Mouse (Mus musculus): ENCODE measurements around the gene Tmem9. TPM values are rescaled to one million over a fixed set of nuclear protein-coding genes. Genes with fewer than 3 reads are reported as not detected.

The Tmem9 gene
- 3.3 and 4.3 TPM in 2 replicates for total RNA-seq (2017)

- no peak for ATAC-seq (ENCODE audit: extremely low read depth, insufficient number of reproducible peaks, low FRiP score, poor library complexity, severe bottlenecking)
These were observed at the start of gene Tmem9 for GRCm38 (mm10) chr1:136007211-136008158. Gene Tmem9, plus strand, starts transcription at chr1:136008150.

- ATAC-seq (ENCODE audit: extremely low read depth, insufficient number of reproducible peaks, low FRiP score, poor library complexity, severe bottlenecking), result no peak
These were observed 49.5 kb upstream of the Tmem9 start for GRCm38 (mm10) chr1:135958483-135958882.

- ATAC-seq (ENCODE audit: extremely low read depth, insufficient number of reproducible peaks, low FRiP score, poor library complexity, severe bottlenecking), result no peak
These were observed 44.8 kb upstream of the Tmem9 start for GRCm38 (mm10) chr1:135963177-135963576.

GRCm38 (mm10) chr1:135964561-135964960 is 43.4 kb upstream of the Tmem9 start:
- ATAC-seq (ENCODE audit: extremely low read depth, insufficient number of reproducible peaks, low FRiP score, poor library complexity, severe bottlenecking), result no peak

GRCm38 (mm10) chr1:135967739-135968138 is 40.2 kb upstream of the Tmem9 start:
- ATAC-seq (ENCODE audit: extremely low read depth, insufficient number of reproducible peaks, low FRiP score, poor library complexity, severe bottlenecking), result no peak

- ATAC-seq (ENCODE audit: extremely low read depth, insufficient number of reproducible peaks, low FRiP score, poor library complexity, severe bottlenecking), result no peak
These were observed 37.5 kb upstream of the Tmem9 start for GRCm38 (mm10) chr1:135970486-135970885.

GRCm38 (mm10) chr1:135972576-135972975 is 35.4 kb upstream of the Tmem9 start:
- ATAC-seq (ENCODE audit: extremely low read depth, insufficient number of reproducible peaks, low FRiP score, poor library complexity, severe bottlenecking), result no peak

GRCm38 (mm10) chr1:135984105-135984504 is 23.8 kb upstream of the Tmem9 start:
- no peak for ATAC-seq (ENCODE audit: extremely low read depth, insufficient number of reproducible peaks, low FRiP score, poor library complexity, severe bottlenecking)

- no peak for ATAC-seq (ENCODE audit: extremely low read depth, insufficient number of reproducible peaks, low FRiP score, poor library complexity, severe bottlenecking)
These were observed 18.1 kb upstream of the Tmem9 start for GRCm38 (mm10) chr1:135989876-135990275.

GRCm38 (mm10) chr1:135993470-135993869 is 14.5 kb upstream of the Tmem9 start:
- ATAC-seq (ENCODE audit: extremely low read depth, insufficient number of reproducible peaks, low FRiP score, poor library complexity, severe bottlenecking), result no peak

- ATAC-seq (ENCODE audit: extremely low read depth, insufficient number of reproducible peaks, low FRiP score, poor library complexity, severe bottlenecking), result no peak
These were observed 10.4 kb upstream of the Tmem9 start for GRCm38 (mm10) chr1:135997537-135997936.

GRCm38 (mm10) chr1:135999720-136000287 is 8.1 kb upstream of the Tmem9 start:
- ATAC-seq (ENCODE audit: extremely low read depth, insufficient number of reproducible peaks, low FRiP score, poor library complexity, severe bottlenecking), result no peak

- ATAC-seq (ENCODE audit: extremely low read depth, insufficient number of reproducible peaks, low FRiP score, poor library complexity, severe bottlenecking), result no peak
These were observed 6.5 kb upstream of the Tmem9 start for GRCm38 (mm10) chr1:136001438-136001837.

- no peak for ATAC-seq (ENCODE audit: extremely low read depth, insufficient number of reproducible peaks, low FRiP score, poor library complexity, severe bottlenecking)
These were observed 1.6 kb upstream of the Tmem9 start, which contains the start of gene Igfn1 for GRCm38 (mm10) chr1:136006292-136006748. Gene Igfn1, minus strand, starts transcription at chr1:136006342.

- ATAC-seq (ENCODE audit: extremely low read depth, insufficient number of reproducible peaks, low FRiP score, poor library complexity, severe bottlenecking), result no peak
These were observed 196 bp downstream of the Tmem9 start for GRCm38 (mm10) chr1:136008159-136008533.

GRCm38 (mm10) chr1:136010247-136010646 is 2.3 kb downstream of the Tmem9 start:
- no peak for ATAC-seq (ENCODE audit: extremely low read depth, insufficient number of reproducible peaks, low FRiP score, poor library complexity, severe bottlenecking)

GRCm38 (mm10) chr1:136013513-136013912 is 5.6 kb downstream of the Tmem9 start:
- no peak for ATAC-seq (ENCODE audit: extremely low read depth, insufficient number of reproducible peaks, low FRiP score, poor library complexity, severe bottlenecking)

- no peak for ATAC-seq (ENCODE audit: extremely low read depth, insufficient number of reproducible peaks, low FRiP score, poor library complexity, severe bottlenecking)
These were observed 7.0 kb downstream of the Tmem9 start for GRCm38 (mm10) chr1:136014796-136015502.

- no peak for ATAC-seq (ENCODE audit: extremely low read depth, insufficient number of reproducible peaks, low FRiP score, poor library complexity, severe bottlenecking)
These were observed 9.4 kb downstream of the Tmem9 start for GRCm38 (mm10) chr1:136017307-136017706.

Data from neutrophil, adult 5-6 weeks (primary cell).